Mouse (Mus musculus): Measurements from ENCODE around the gene Bend7. TPM values are rescaled to one million over a fixed set of nuclear protein-coding genes. Genes with fewer than 3 reads are reported as not detected.

Gene Bend7
- 1.6 and 1.9 TPM in 2 replicates for polyA plus RNA-seq (2012; rRNA removed; ENCODE audit: low replicate concordance)

DNA sequence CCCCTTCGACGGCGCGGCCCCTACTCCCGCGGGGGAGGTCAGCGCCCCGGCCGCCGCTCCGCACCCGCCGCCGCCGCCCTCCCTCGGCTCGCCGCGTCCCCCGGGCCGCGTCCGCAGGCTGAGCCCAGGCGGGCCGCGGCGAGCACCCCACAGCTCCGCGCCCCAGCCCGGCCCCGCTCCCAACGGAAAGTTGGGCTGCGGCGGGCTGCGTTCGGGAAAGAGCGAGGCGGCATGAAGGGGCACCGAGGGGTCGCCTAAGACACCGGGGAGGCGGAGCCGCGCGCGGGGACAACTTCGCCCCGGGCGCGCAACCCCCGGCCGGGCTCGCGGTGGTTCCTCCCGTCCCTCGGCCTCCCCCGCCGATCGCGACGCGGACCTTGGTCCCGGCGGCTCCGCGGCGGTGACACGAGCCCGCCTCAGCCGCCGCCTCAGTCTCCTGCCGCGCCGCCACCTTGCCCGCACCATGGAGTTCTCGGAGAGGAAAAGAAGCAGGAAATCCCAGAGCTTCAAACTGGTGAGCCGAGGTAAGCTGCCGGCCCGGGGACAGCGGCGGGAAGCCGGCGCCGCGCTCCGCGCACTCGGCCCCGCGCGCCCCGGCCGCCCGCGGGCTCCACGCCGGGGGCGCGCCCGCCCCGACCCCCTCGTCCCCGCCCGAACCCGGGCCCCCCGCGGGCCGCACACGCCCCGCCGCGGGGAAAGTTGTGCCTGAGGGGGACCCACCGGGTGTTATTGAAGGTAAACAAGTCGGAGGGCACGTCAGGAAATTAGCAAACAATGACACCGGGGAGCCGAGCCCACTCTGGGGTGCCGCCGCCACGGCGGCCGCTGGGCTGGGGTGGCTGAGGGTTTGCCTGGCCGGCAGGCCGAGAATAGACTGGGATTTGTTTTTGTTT lies at the start of gene Bend7:
Bend7 (plus strand) TSS at position 63 of the 893 bp plus-strand sequence.

Other genes with a start within 250 kb of the Bend7 start
- 5.0 and 13.0 TPM in 2 replicates for gene Prpf18, start 65.7 kb upstream of the Bend7 start, polyA plus RNA-seq (2012; rRNA removed; ENCODE audit: low replicate concordance)
- gene Sephs1, start 163.7 kb downstream of the Bend7 start, polyA plus RNA-seq (2012; rRNA removed; ENCODE audit: low replicate concordance): 15.1 and 19.0 TPM in 2 replicates
- 79.0 and 237 TPM in 2 replicates for gene Phyh, start 201.2 kb downstream of the Bend7 start, polyA plus RNA-seq (2012; rRNA removed; ENCODE audit: low replicate concordance)

Data from mammary gland, adult 2 months (tissue).